Mouse (Mus musculus) kidney, adult 2 months (tissue): ENCODE data around the gene Ugt1a9. TPM values are rescaled to one million over a fixed set of nuclear protein-coding genes. Genes with fewer than 3 reads are reported as not detected.
"Not testable (repeated sequence)": the region's sequence is repeated elsewhere in the genome, so short reads cannot be mapped to it uniquely, and the experiment has no call there.

Source experiments
- DNase-seq: peaks from one replicate; pipeline ENCODE4 v3.0.0; 2021
- H3K27ac ChIP-seq: fragments of 200-500 bp; 2 replicates; pipeline ENCODE4 v1.5.1; 2012; ENCODE audit warnings: low read depth, low read length, control low read depth, inconsistent platforms; ENCODE audit not compliant: insufficient read depth
- H3K27me3 ChIP-seq: fragments of 200-500 bp; replicated peaks from 2 replicates; pipeline ENCODE4 v1.6.1; 2012; ENCODE audit warnings: mild to moderate bottlenecking, moderate library complexity, low read length, inconsistent platforms; ENCODE audit not compliant: control insufficient read depth, insufficient read depth
- H3K36me3 ChIP-seq: fragments of 200-500 bp; 2 replicates; pipeline ENCODE4 v1.6.1; 2012; ENCODE audit warnings: mild to moderate bottlenecking, moderate library complexity, low read length, inconsistent platforms; ENCODE audit not compliant: control insufficient read depth, insufficient read depth
- H3K4me1 ChIP-seq: fragments of 200-500 bp; 2 replicates; pipeline ENCODE4 v1.6.1; 2011; ENCODE audit warnings: low read length; ENCODE audit not compliant: control insufficient read depth, insufficient read depth
- H3K4me3 ChIP-seq: fragments of 200-500 bp; 2 replicates; pipeline ENCODE4 v1.5.1; 2011; ENCODE audit warnings: mild to moderate bottlenecking, low read depth, low read length, control low read depth; ENCODE audit not compliant: insufficient read depth
- CTCF ChIP-seq: fragments of 200-500 bp; conservative IDR thresholded peaks from 2 replicates; pipeline ENCODE4 v1.5.1; 2011; ENCODE audit warnings: low read depth, mild to moderate bottlenecking, control low read depth, low read length, moderate library complexity, mixed read lengths; ENCODE audit not compliant: insufficient read depth, insufficient read length
- POLR2A ChIP-seq: fragments of 200-500 bp; IDR thresholded peaks from one replicate; pipeline ENCODE4 v1.6.1; 2011; ENCODE audit warnings: low read depth, low read length, control low read depth
- WGBS: fragments of 180-500 bp; shearing (Covaris S2); methylation state at CpG from one replicate; pipeline ENCODE4 v1.1.7; 2018; 5-methylcytosine and 5-hydroxymethylcytosine counted together
- polyA plus RNA-seq: library from polyadenylated mRNA; depleted of rRNA; stranded (reverse); fragments of >200 nt; gene quantifications from 2 replicates; pipeline ENCODE4 v1.2.3, GENCODE M21; 2012

Ugt1a9 gene
- polyA plus RNA-seq, 1 experiment = 5.1 TPM

DNA sequence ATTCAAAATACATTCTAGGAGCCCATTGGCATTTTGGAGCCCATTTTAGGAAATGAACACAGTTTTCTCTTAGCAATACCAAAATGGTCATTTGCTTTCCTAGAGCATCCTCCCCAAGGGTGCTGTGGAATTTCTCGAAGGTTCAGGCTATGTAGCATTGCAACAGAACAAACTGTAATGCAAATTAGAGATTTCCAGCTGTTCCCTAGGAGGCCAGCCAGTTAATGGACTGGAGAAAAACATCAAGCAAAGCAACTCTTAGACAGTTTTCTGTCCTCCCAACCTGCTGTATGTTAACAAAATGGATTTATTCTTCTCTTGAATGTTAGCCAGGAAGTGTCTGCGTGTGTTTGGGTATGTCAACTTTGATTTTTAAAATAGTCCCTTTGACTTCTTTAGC, 66.0 kb downstream of the Ugt1a9 start:
- Histone ChIP-seq H3K27ac (no peak overlapping the region), H3K27me3 (no peaks in the 10 kb centered on the region), H3K4me1 (peaks cover 13% of the 10 kb centered on the region), H3K4me3 (no peak overlapping the region), H3K36me3 (no peaks in the 10 kb centered on the region)
- peak; percentile 14 for DNase-seq
- 55% methylated on average over 2 of the region's 2 CpGs for WGBS
- TF ChIP-seq CTCF = no peak
- no peak for TF ChIP-seq POLR2A

DNA sequence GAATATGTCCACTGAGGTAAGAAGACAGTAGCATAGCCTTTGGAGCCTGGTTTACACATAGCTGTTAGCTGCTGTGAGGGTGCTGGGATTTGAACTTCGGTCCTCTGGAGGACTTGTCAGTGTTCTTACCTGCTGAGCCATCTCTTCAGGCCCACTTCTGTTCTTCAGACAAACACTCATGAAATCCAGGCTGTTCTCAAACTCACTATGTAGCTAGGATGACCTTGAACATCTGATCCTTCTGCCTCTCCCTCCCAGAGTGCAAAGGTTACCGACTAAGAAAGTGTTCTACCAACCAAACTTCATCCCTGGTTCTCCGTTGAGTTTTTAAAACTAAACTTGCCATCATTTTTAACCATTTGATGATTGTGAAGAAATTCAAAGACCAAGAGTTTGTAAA, 66.7 kb downstream of the Ugt1a9 start:
- no peaks in the 10 kb centered on the region for H3K27me3 ChIP-seq
- WGBS = 68% methylated on average over 3 of the region's 3 CpGs
- no peak overlapping the region for H3K27ac ChIP-seq
- no peaks in the 10 kb centered on the region for H3K36me3 ChIP-seq
- no peak for TF ChIP-seq CTCF
- TF ChIP-seq POLR2A = no peak
- H3K4me3 ChIP-seq = no peak overlapping the region
- no peak for DNase-seq
- H3K4me1 ChIP-seq = peaks cover 13% of the 10 kb centered on the region

DNA sequence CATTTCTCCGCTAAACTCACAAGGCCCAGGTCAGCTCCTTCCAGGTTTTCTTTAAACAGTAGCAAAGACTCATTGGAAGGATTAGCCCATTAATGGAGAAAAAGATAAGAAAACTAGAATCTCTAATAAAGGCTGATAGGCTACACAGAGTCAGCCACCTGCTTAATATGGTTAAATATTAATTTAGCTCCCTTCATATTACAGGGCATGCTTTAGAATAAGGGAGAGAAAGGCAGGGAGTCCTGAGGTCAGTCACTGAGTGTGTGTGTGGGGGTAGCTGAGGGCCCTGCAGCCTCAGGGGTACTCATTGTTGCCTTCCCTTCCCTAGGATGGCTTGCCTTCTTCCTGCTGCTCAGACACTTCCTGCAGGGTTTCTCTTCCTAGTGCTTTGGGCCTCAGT, 67.5 kb downstream of the Ugt1a9 start:
- H3K27ac ChIP-seq = no peak overlapping the region
- DNase-seq = no peak
- H3K4me3 ChIP-seq = no peak overlapping the region
- H3K4me1 ChIP-seq = peaks cover 13% of the 10 kb centered on the region
- 86% methylated on average over 1 of the region's 1 CpGs for WGBS
- TF ChIP-seq CTCF (no peak), POLR2A (no peak)
- H3K27me3 ChIP-seq = no peaks in the 10 kb centered on the region
- H3K36me3 ChIP-seq = no peaks in the 10 kb centered on the region

DNA sequence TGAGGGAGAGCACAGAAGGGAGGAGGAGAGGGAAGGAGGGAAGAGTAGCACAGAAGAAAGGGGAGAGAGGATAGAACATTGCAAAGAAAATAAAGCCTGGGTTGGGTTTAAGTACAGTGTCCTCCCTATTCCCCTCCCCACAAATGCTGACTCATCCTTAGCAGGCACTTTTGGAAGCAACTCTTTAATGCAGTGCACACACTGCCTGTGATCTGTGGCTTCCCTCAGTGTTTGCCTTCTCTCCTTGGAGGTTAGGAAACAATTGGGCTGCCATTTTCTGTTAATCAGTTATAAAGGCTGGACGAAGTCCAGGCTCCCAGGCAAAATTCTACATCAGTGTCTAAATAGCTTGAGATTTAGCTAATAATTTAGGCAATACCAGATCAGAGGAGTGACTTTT, 69.9 kb downstream of the Ugt1a9 start:
- not testable (repeated sequence) for H3K27ac ChIP-seq, H3K4me1 ChIP-seq, H3K27me3 ChIP-seq, H3K4me3 ChIP-seq, H3K36me3 ChIP-seq
- DNase-seq = peak; percentile 90
- 25% methylated on average over 1 of the region's 1 CpGs for WGBS

DNA sequence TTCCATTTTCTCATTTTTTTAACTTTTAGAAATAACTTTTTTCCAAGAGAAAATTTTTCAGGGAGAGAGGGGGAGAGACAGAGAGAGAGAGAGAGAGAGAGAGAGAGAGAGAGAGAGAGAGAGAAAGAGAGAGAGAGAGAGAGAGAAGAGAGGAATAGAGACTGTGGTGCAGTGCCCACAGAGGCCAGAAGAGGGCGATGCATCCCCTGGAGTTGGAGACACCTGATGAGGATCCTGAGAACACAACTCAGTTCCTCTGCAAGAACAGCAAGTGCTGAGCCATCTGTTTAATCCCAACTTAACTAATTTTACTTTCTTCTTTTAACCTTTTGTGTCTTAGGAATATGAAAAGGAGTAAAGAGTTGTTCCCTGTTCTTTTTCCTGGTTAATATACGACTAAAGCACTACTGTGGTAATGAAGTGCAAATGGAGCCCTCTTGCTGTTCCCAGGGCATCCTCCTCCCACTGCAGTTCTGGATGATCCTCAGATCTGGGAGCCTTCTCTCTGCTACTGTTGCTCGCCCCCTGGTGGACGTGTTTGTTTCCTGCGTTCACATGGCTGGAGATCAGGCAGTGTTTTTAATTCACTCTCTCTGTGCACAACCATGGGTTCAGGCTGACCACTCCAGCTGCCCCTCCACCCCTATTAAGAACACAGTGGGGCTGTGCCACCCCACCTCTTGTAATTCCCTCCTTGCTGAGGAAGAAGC, 73.5 kb downstream of the Ugt1a9 start:
- H3K4me1 ChIP-seq, H3K36me3 ChIP-seq, H3K4me3 ChIP-seq, H3K27ac ChIP-seq, H3K27me3 ChIP-seq: not testable (repeated sequence)
- WGBS = 2% methylated on average over 5 of the region's 5 CpGs
- peak; percentile 53 for TF ChIP-seq CTCF
- DNase-seq = peak; percentile 72

- DNase-seq = peak; percentile 30
- WGBS = 62% methylated on average over 2 of the region's 2 CpGs
These were observed 74.7 kb downstream of the Ugt1a9 start for GRCm38 (mm10) chr1:88145278-88145677.

DNA sequence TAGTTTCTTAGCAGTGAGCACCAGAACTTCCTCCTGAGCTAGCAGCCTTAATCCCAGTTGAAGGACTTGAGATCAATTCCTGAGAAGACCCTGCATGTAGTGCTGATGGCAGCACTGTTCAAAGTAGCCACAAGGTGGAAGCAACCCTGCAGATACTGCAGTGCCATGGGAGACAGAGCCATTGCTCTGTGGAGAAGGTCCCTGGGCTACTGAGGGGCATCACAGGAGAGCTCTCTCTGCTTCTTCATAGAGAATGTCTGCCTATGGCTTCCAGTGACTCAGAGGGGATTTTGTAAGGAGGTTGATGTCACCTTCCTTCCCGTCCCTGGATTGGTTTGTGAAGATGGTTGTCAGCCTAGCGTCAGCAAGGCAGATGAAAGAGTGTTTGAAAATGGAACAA, 79.5 kb downstream of the Ugt1a9 start:
- not testable (repeated sequence) for H3K4me3 ChIP-seq, DNase-seq, H3K4me1 ChIP-seq, H3K27me3 ChIP-seq, H3K27ac ChIP-seq, H3K36me3 ChIP-seq
- peak; percentile 36; the same call in 1 of the 2 replicates for TF ChIP-seq CTCF
- 88% methylated on average over 2 of the region's 2 CpGs for WGBS

More at GRCm38 (mm10) chr1:88145278-88145677, 74.7 kb downstream of the Ugt1a9 start:
- TF ChIP-seq CTCF = peak; percentile 41
- H3K27ac ChIP-seq, H3K27me3 ChIP-seq, H3K4me3 ChIP-seq, H3K36me3 ChIP-seq, H3K4me1 ChIP-seq: not testable (repeated sequence)

- no peak for DNase-seq
- 74% methylated on average over 2 of the region's 2 CpGs for WGBS
These were observed 87.8 kb downstream of the Ugt1a9 start for GRCm38 (mm10) chr1:88158430-88158829.

More at GRCm38 (mm10) chr1:88158430-88158829, 87.8 kb downstream of the Ugt1a9 start:
- Histone ChIP-seq H3K27me3 (no peaks in the 10 kb centered on the region), H3K27ac (no peak overlapping the region), H3K4me3 (no peak overlapping the region), H3K4me1 (no peaks in the 10 kb centered on the region), H3K36me3 (no peaks in the 10 kb centered on the region)
- TF ChIP-seq POLR2A = no peak
- TF ChIP-seq CTCF = no peak
